Mouse (Mus musculus) heart, embryonic 13.5 days (tissue): Measurements from ENCODE around the gene Dennd6a. TPM values are rescaled to one million over a fixed set of nuclear protein-coding genes. Genes with fewer than 3 reads are reported as not detected.
A peak's percentile ranks its signal among the peaks of the same experiment; 100 is the strongest.

Experiments
- ATAC-seq: fragments of 200-750 bp; cut with Nextera tagmentation; 2 replicates; pipeline ENCODE4 v1.8.0; 2017; ENCODE audit warnings: moderate TSS enrichment; ENCODE audit not compliant: insufficient number of reproducible peaks, low FRiP score, low TSS enrichment; ENCODE audit errors: extremely low read depth
- H3K27ac ChIP-seq: fragments of 300-500 bp; sonication (generic); replicated peaks from 2 replicates; pipeline ENCODE4 v1.5.1; 2015; ENCODE audit warnings: moderate library complexity, mild to moderate bottlenecking, inconsistent platforms
- H3K27me3 ChIP-seq: fragments of 300-500 bp; sonication (generic); replicated peaks from 2 replicates; pipeline ENCODE4 v1.6.1; 2015; ENCODE audit warnings: mild to moderate bottlenecking, inconsistent platforms
- H3K36me3 ChIP-seq: fragments of 300-500 bp; sonication (generic); 2 replicates; pipeline ENCODE4 v1.6.1; 2015; ENCODE audit warnings: mild to moderate bottlenecking, inconsistent platforms
- H3K4me1 ChIP-seq: fragments of 300-500 bp; sonication (generic); 2 replicates; pipeline ENCODE4 v1.6.1; 2015; ENCODE audit warnings: inconsistent platforms
- H3K4me2 ChIP-seq: fragments of 300-500 bp; sonication (generic); 2 replicates; pipeline ENCODE4 v1.6.1; 2015; ENCODE audit warnings: inconsistent platforms, mild to moderate bottlenecking, moderate library complexity
- H3K4me3 ChIP-seq: fragments of 300-500 bp; sonication (generic); 2 replicates; pipeline ENCODE4 v1.5.1; 2015; ENCODE audit warnings: moderate library complexity, mild to moderate bottlenecking, inconsistent platforms
- H3K9ac ChIP-seq: fragments of 300-500 bp; sonication (generic); 2 replicates; pipeline ENCODE4 v1.6.1; 2015; ENCODE audit warnings: inconsistent platforms, mild to moderate bottlenecking, moderate library complexity
- H3K9me3 ChIP-seq: fragments of 300-500 bp; sonication (generic); 2 replicates; pipeline ENCODE4 v1.6.1; 2016; ENCODE audit warnings: inconsistent platforms
- WGBS: fragments of 180-500 bp; shearing (Covaris S2); methylation state at CpG from one replicate; pipeline ENCODE4 v1.1.7; 2015; ENCODE audit warnings: mixed read lengths; 5-methylcytosine and 5-hydroxymethylcytosine counted together
- polyA plus RNA-seq: library from polyadenylated mRNA; unstranded; fragments of >200 nt; fragmentation: Nextera tagmentation; extraction: Ambion mirVana; gene quantifications from 2 replicates; pipeline ENCODE4 v1.2.1, GENCODE M21; 2015

The Dennd6a gene
- polyA plus RNA-seq, 1 experiment from 2014 or later = 18.4 TPM

GRCm38 (mm10) chr14:26647811-26648210 lies 74.2 kb downstream of the Dennd6a start:
- ATAC-seq = no peak
- no peaks in the 10 kb centered on the region for H3K27me3 ChIP-seq
- H3K4me3 ChIP-seq = no peak overlapping the region
- H3K4me2 ChIP-seq = no peak overlapping the region
- H3K9me3 ChIP-seq = no peaks in the 10 kb centered on the region
- H3K9ac ChIP-seq = no peak overlapping the region
- H3K27ac ChIP-seq = no peak overlapping the region
- H3K36me3 ChIP-seq = peaks cover 49% of the 10 kb centered on the region
- 73% methylated on average over 2 of the region's 2 CpGs for WGBS
- peaks cover 39% of the 10 kb centered on the region for H3K4me1 ChIP-seq

- no peak overlapping the region for H3K4me2 ChIP-seq
- peaks cover 83% of the 10 kb centered on the region for H3K36me3 ChIP-seq
- no peak for ATAC-seq
- H3K4me3 ChIP-seq = no peak overlapping the region
- no peak overlapping the region for H3K27ac ChIP-seq
- no peaks in the 10 kb centered on the region for H3K27me3 ChIP-seq
- H3K4me1 ChIP-seq = peaks cover 11% of the 10 kb centered on the region
- H3K9ac ChIP-seq = no peak overlapping the region
- H3K9me3 ChIP-seq = no peaks in the 10 kb centered on the region
Observed at GRCm38 (mm10) chr14:26651901-26652300, 78.2 kb downstream of the Dennd6a start.

DNA sequence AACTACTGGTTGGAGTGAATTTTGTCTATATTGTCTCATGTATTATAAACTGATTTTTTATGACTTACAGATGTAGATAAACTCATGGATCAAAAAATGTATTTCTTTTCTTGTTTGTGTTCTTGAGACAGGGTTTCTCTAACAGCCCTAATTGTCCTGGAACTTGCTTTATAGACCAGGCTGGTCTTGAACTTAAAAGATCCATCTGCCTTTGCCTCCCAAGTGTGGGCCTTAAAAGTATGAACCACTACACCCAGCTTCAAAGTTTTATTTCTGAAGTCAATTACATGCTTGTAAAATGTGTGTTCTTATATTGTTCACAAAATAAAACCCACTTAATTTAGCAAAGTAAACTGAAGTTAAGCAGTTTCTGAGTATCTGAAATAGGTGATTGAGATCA lies 84.5 kb downstream of the Dennd6a start:
- no peak overlapping the region for H3K9ac ChIP-seq
- H3K4me1 ChIP-seq = peaks cover 7% of the 10 kb centered on the region; the same call in 1 of the 2 replicates
- H3K27ac ChIP-seq = no peak overlapping the region
- no peaks in the 10 kb centered on the region for H3K9me3 ChIP-seq
- ATAC-seq = no peak
- no peaks in the 10 kb centered on the region for H3K27me3 ChIP-seq
- peaks cover 65% of the 10 kb centered on the region for H3K36me3 ChIP-seq
- H3K4me2 ChIP-seq = no peak overlapping the region
- H3K4me3 ChIP-seq = no peak overlapping the region

DNA sequence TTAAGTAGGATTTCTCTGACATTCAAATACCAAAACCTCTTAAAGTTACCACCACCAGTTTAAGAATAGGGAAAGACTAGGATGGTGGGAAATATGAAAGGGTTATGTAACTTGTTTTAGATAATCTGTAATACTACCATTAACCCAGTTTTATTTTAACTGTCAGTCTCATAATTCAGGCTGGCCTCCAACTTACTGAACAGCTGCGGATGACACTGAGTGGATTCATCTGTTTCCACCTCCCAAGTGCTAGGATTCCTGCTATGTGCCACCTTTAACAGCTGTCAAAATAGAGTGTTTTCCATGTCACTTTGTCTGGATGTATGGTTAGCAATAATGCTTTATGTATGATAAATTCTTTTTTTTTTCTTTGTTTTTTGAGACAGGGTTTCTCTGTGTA lies 86.6 kb downstream of the Dennd6a start:
- H3K36me3 ChIP-seq = peaks cover 60% of the 10 kb centered on the region
- no peak for ATAC-seq
- no peaks in the 10 kb centered on the region for H3K27me3 ChIP-seq
- no peak overlapping the region for H3K27ac ChIP-seq
- H3K9me3 ChIP-seq = no peaks in the 10 kb centered on the region
- H3K4me2 ChIP-seq = no peak overlapping the region
- 86% methylated on average over 1 of the region's 1 CpGs for WGBS
- H3K4me3 ChIP-seq = no peak overlapping the region
- no peak overlapping the region for H3K9ac ChIP-seq
- peaks cover 7% of the 10 kb centered on the region; the same call in 1 of the 2 replicates for H3K4me1 ChIP-seq

DNA sequence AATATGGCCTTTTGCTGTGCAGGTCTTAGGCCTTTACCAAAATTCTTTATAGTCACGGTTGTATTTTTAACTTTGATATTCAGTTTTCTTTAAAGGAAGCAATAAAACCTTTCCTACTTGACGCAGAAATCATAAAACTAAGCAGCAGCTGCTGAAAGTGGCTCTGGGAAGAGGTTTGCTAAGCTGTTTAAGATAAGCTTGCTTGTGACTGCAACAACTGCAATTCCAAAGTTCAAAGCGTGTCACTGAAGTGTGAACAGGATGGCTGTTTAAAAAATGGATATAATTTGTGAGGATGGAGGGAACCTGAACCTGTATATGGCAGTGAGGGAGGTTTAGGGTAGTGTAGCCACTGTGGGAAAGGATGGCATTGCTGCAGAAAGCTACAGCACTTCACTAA lies 88.4 kb downstream of the Dennd6a start:
- no peak for ATAC-seq
- no peaks in the 10 kb centered on the region for H3K27me3 ChIP-seq
- peaks cover 14% of the 10 kb centered on the region for H3K4me1 ChIP-seq
- peaks cover 59% of the 10 kb centered on the region for H3K36me3 ChIP-seq
- H3K9ac ChIP-seq = no peak overlapping the region
- H3K4me3 ChIP-seq = no peak overlapping the region
- no peak overlapping the region for H3K4me2 ChIP-seq
- no peaks in the 10 kb centered on the region for H3K9me3 ChIP-seq
- 57% methylated on average over 3 of the region's 3 CpGs for WGBS
- H3K27ac ChIP-seq = no peak overlapping the region

- Histone ChIP-seq H3K36me3 (peaks cover 54% of the 10 kb centered on the region), H3K4me1 (peaks cover 19% of the 10 kb centered on the region), H3K27me3 (no peaks in the 10 kb centered on the region), H3K27ac (no peak overlapping the region), H3K4me3 (no peak overlapping the region), H3K9ac (no peak overlapping the region), H3K4me2 (no peak overlapping the region), H3K9me3 (no peaks in the 10 kb centered on the region)
- 69% methylated on average over 2 of the region's 2 CpGs for WGBS
- ATAC-seq = no peak
Observed at GRCm38 (mm10) chr14:26662488-26662887, 88.8 kb downstream of the Dennd6a start.

GRCm38 (mm10) chr14:26663851-26664250 lies 90.2 kb downstream of the Dennd6a start:
- Histone ChIP-seq H3K27me3 (no peaks in the 10 kb centered on the region), H3K36me3 (peaks cover 42% of the 10 kb centered on the region), H3K4me2 (no peak overlapping the region), H3K4me1 (peaks cover 28% of the 10 kb centered on the region), H3K9ac (no peak overlapping the region), H3K4me3 (no peak overlapping the region), H3K27ac (no peak overlapping the region), H3K9me3 (no peaks in the 10 kb centered on the region)
- 82% methylated on average over 2 of the region's 2 CpGs for WGBS
- no peak for ATAC-seq

- no peaks in the 10 kb centered on the region for H3K9me3 ChIP-seq
- H3K27ac ChIP-seq = 0 out of 2 replicates have a peak overlapping the region, but pooled peaks have one; percentile 88
- peak overlapping the region; percentile 93 for H3K9ac ChIP-seq
- H3K4me3 ChIP-seq = peak overlapping the region; percentile 98
- H3K27me3 ChIP-seq = no peaks in the 10 kb centered on the region
- no peak for ATAC-seq
- peaks cover 27% of the 10 kb centered on the region for H3K36me3 ChIP-seq
- 9% methylated on average over 6 of the region's 6 CpGs for WGBS
- peaks cover 26% of the 10 kb centered on the region for H3K4me1 ChIP-seq
- peak overlapping the region; percentile 99 for H3K4me2 ChIP-seq
Observed at GRCm38 (mm10) chr14:26667991-26668370, 94.3 kb downstream of the Dennd6a start.

GRCm38 (mm10) chr14:26668371-26669291 lies 95.0 kb downstream of the Dennd6a start:
- peak overlapping the region; percentile 99 for H3K4me2 ChIP-seq
- H3K9me3 ChIP-seq = no peaks in the 10 kb centered on the region
- H3K36me3 ChIP-seq = peaks cover 25% of the 10 kb centered on the region
- no peaks in the 10 kb centered on the region for H3K27me3 ChIP-seq
- H3K4me1 ChIP-seq = peaks cover 26% of the 10 kb centered on the region
- peak; percentile 28; the same call in 1 of the 2 replicates for ATAC-seq
- peak overlapping the region; percentile 98 for H3K4me3 ChIP-seq
- H3K9ac ChIP-seq = peak overlapping the region; percentile 93
- under 1% methylated on average over 72 of the region's 73 CpGs for WGBS
- H3K27ac ChIP-seq = peak overlapping the region; percentile 88

GRCm38 (mm10) chr14:26669292-26670073 lies 95.8 kb downstream of the Dennd6a start, which contains the start of gene Pde12:
Gene Pde12, minus strand, starts transcription at chr14:26669883.
- ATAC-seq = peak; percentile 82
- H3K4me2 ChIP-seq = peak within 1 kb of the TSS; percentile 99
- H3K27ac ChIP-seq = peak within 1 kb of the TSS; percentile 88
- H3K36me3 ChIP-seq = peaks cover 18% of the 10 kb centered on the region
- H3K4me1 ChIP-seq = peaks cover 26% of the 10 kb centered on the region
- H3K4me3 ChIP-seq = peak within 1 kb of the TSS; percentile 98
- H3K27me3 ChIP-seq = no peaks in the 10 kb centered on the region
- WGBS = under 1% methylated on average over 70 of the region's 70 CpGs
- H3K9me3 ChIP-seq = no peaks in the 10 kb centered on the region
- peak within 1 kb of the TSS; percentile 93 for H3K9ac ChIP-seq

DNA sequence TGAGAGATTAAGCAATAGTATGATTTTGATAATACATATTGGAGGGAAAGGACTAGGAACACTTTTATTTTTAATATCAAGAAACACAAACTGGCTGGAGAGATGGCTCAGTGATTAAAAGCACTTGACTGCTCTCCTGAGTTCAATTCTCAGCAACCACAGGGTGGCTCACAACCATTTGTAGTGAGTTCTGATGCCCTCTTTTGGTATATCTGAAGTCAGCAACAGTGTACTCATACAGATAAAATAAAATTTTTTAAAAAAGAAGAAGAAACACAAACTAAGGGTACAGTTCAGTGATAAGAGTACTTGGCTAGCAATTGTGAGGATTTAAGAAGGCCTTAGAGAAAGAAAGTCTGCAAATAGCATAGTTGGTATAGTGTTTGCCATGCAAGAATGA lies 97.3 kb downstream of the Dennd6a start:
- Histone ChIP-seq H3K9me3 (no peaks in the 10 kb centered on the region), H3K27ac (no peak overlapping the region), H3K27me3 (no peaks in the 10 kb centered on the region), H3K36me3 (peaks cover 6% of the 10 kb centered on the region), H3K9ac (no peak overlapping the region), H3K4me2 (peak overlapping the region; percentile 99; the same call in 1 of the 2 replicates), H3K4me1 (peaks cover 26% of the 10 kb centered on the region), H3K4me3 (peak overlapping the region; percentile 98; the same call in 1 of the 2 replicates)
- ATAC-seq = no peak
